Mouse (Mus musculus): ENCODE data around the gene Pirb. TPM values are rescaled to one million over a fixed set of nuclear protein-coding genes. Genes with fewer than 3 reads are reported as not detected.
A peak's percentile ranks its signal among the peaks of the same experiment; 100 is the strongest.

Pirb gene
- polyA plus RNA-seq, 1 experiment from 2014 or later: 0.23 TPM

- peaks cover 21% of the 10 kb centered on the region for H3K36me3 ChIP-seq (ENCODE audit: control insufficient read depth, insufficient read depth, low read length)
These were observed 36.2 kb downstream of the Pirb start for GRCm38 (mm10) chr7:3683908-3684550.

GRCm38 (mm10) chr7:3677342-3677741 is 42.8 kb downstream of the Pirb start, which contains the start of gene Tmc4:
Gene Tmc4 (minus strand): TSS chr7:3677553.
- no peak for ATAC-seq
- Histone ChIP-seq H3K4me1 (ENCODE audit: control insufficient read depth, insufficient read depth, low read length) (no peaks in the 10 kb centered on the region), H3K27me3 (ENCODE audit: control insufficient read depth, insufficient read depth, low read depth, low read length) (no peaks in the 10 kb centered on the region), H3K4me3 (ENCODE audit: low read depth, low read length) (no peak within 1 kb of the TSS), H3K36me3 (ENCODE audit: control insufficient read depth, insufficient read depth, low read length) (0 out of 2 replicates have a peak, but pooled peaks cover 7% of the 10 kb centered on the region), H3K9me3 (replicated peaks; ENCODE audit: control insufficient read depth, low read length, poor library complexity, severe bottlenecking) (no peaks in the 10 kb centered on the region), H3K4me2 (ENCODE audit: low read length) (no peak within 1 kb of the TSS), H3K9ac (ENCODE audit: low read depth, low read length) (no peak within 1 kb of the TSS), H3K27ac (ENCODE audit: low read length) (no peak within 1 kb of the TSS)
- WGBS: 68% methylated on average over 9 of the region's 9 CpGs

More at GRCm38 (mm10) chr7:3683908-3684550, 36.2 kb downstream of the Pirb start:
- H3K27me3 ChIP-seq (ENCODE audit: control insufficient read depth, insufficient read depth, low read depth, low read length): no peaks in the 10 kb centered on the region
- ATAC-seq: peak; percentile 89
- H3K4me3 ChIP-seq (ENCODE audit: low read depth, low read length): no peak overlapping the region
- no peak overlapping the region; the same call in 1 of the 2 replicates for H3K9ac ChIP-seq (ENCODE audit: low read depth, low read length)
- WGBS: 40% methylated on average over 10 of the region's 10 CpGs
- H3K27ac ChIP-seq (ENCODE audit: low read length): peak overlapping the region; percentile 87
- peaks cover 22% of the 10 kb centered on the region for H3K4me1 ChIP-seq (ENCODE audit: control insufficient read depth, insufficient read depth, low read length)
- peak overlapping the region; percentile 4; the same call in 1 of the 2 replicates for H3K4me2 ChIP-seq (ENCODE audit: low read length)
- no peaks in the 10 kb centered on the region for H3K9me3 ChIP-seq (replicated peaks; ENCODE audit: control insufficient read depth, low read length, poor library complexity, severe bottlenecking)

GRCm38 (mm10) chr7:3676371-3676770 is 43.8 kb downstream of the Pirb start:
- 89% methylated on average over 12 of the region's 12 CpGs for WGBS
- Histone ChIP-seq H3K4me3 (ENCODE audit: low read depth, low read length) (no peak overlapping the region), H3K27me3 (ENCODE audit: control insufficient read depth, insufficient read depth, low read depth, low read length) (no peaks in the 10 kb centered on the region), H3K4me2 (ENCODE audit: low read length) (no peak overlapping the region), H3K9ac (ENCODE audit: low read depth, low read length) (no peak overlapping the region), H3K36me3 (ENCODE audit: control insufficient read depth, insufficient read depth, low read length) (0 out of 2 replicates have a peak, but pooled peaks cover 7% of the 10 kb centered on the region), H3K9me3 (replicated peaks; ENCODE audit: control insufficient read depth, low read length, poor library complexity, severe bottlenecking) (no peaks in the 10 kb centered on the region), H3K4me1 (ENCODE audit: control insufficient read depth, insufficient read depth, low read length) (no peaks in the 10 kb centered on the region), H3K27ac (ENCODE audit: low read length) (no peak overlapping the region)
- ATAC-seq: no peak

GRCm38 (mm10) chr7:3675228-3675548 is 45.0 kb downstream of the Pirb start:
- Histone ChIP-seq H3K4me3 (ENCODE audit: low read depth, low read length) (no peak overlapping the region), H3K27me3 (ENCODE audit: control insufficient read depth, insufficient read depth, low read depth, low read length) (no peaks in the 10 kb centered on the region), H3K4me1 (ENCODE audit: control insufficient read depth, insufficient read depth, low read length) (no peaks in the 10 kb centered on the region), H3K9ac (ENCODE audit: low read depth, low read length) (no peak overlapping the region), H3K4me2 (ENCODE audit: low read length) (no peak overlapping the region), H3K27ac (ENCODE audit: low read length) (no peak overlapping the region), H3K36me3 (ENCODE audit: control insufficient read depth, insufficient read depth, low read length) (0 out of 2 replicates have a peak, but pooled peaks cover 7% of the 10 kb centered on the region), H3K9me3 (replicated peaks; ENCODE audit: control insufficient read depth, low read length, poor library complexity, severe bottlenecking) (no peaks in the 10 kb centered on the region)
- 86% methylated on average over 3 of the region's 3 CpGs for WGBS
- peak; percentile 8; the same call in 1 of the 2 replicates for ATAC-seq

GRCm38 (mm10) chr7:3674507-3675227 is 45.5 kb downstream of the Pirb start:
- H3K27ac ChIP-seq (ENCODE audit: low read length): no peak overlapping the region
- no peaks in the 10 kb centered on the region for H3K4me1 ChIP-seq (ENCODE audit: control insufficient read depth, insufficient read depth, low read length)
- no peaks in the 10 kb centered on the region for H3K27me3 ChIP-seq (ENCODE audit: control insufficient read depth, insufficient read depth, low read depth, low read length)
- no peak overlapping the region for H3K9ac ChIP-seq (ENCODE audit: low read depth, low read length)
- 72% methylated on average over 10 of the region's 10 CpGs for WGBS
- H3K9me3 ChIP-seq (replicated peaks; ENCODE audit: control insufficient read depth, low read length, poor library complexity, severe bottlenecking): no peaks in the 10 kb centered on the region
- ATAC-seq: peak; percentile 79
- 0 out of 2 replicates have a peak, but pooled peaks cover 7% of the 10 kb centered on the region for H3K36me3 ChIP-seq (ENCODE audit: control insufficient read depth, insufficient read depth, low read length)
- no peak overlapping the region for H3K4me3 ChIP-seq (ENCODE audit: low read depth, low read length)
- no peak overlapping the region for H3K4me2 ChIP-seq (ENCODE audit: low read length)

- Histone ChIP-seq H3K4me2 (ENCODE audit: low read length) (no peak overlapping the region), H3K27ac (ENCODE audit: low read length) (no peak overlapping the region), H3K9me3 (replicated peaks; ENCODE audit: control insufficient read depth, low read length, poor library complexity, severe bottlenecking) (no peaks in the 10 kb centered on the region), H3K4me3 (ENCODE audit: low read depth, low read length) (no peak overlapping the region), H3K9ac (ENCODE audit: low read depth, low read length) (no peak overlapping the region), H3K27me3 (ENCODE audit: control insufficient read depth, insufficient read depth, low read depth, low read length) (no peaks in the 10 kb centered on the region), H3K4me1 (ENCODE audit: control insufficient read depth, insufficient read depth, low read length) (peaks cover 21% of the 10 kb centered on the region), H3K36me3 (ENCODE audit: control insufficient read depth, insufficient read depth, low read length) (0 out of 2 replicates have a peak, but pooled peaks cover 3% of the 10 kb centered on the region)
- 17% methylated on average over 14 of the region's 14 CpGs for WGBS
- no peak for ATAC-seq
These were observed 53.2 kb downstream of the Pirb start for GRCm38 (mm10) chr7:3666921-3667391.

- Histone ChIP-seq H3K36me3 (ENCODE audit: control insufficient read depth, insufficient read depth, low read length) (peaks cover 6% of the 10 kb centered on the region; the same call in 1 of the 2 replicates), H3K27ac (ENCODE audit: low read length) (peak within 1 kb of the TSS; percentile 82), H3K4me2 (ENCODE audit: low read length) (peak within 1 kb of the TSS; percentile 93), H3K9me3 (replicated peaks; ENCODE audit: control insufficient read depth, low read length, poor library complexity, severe bottlenecking) (no peaks in the 10 kb centered on the region), H3K9ac (ENCODE audit: low read depth, low read length) (peak within 1 kb of the TSS; percentile 78), H3K4me1 (ENCODE audit: control insufficient read depth, insufficient read depth, low read length) (peaks cover 21% of the 10 kb centered on the region), H3K4me3 (ENCODE audit: low read depth, low read length) (peak within 1 kb of the TSS; percentile 79), H3K27me3 (ENCODE audit: control insufficient read depth, insufficient read depth, low read depth, low read length) (no peaks in the 10 kb centered on the region)
- peak; percentile 99 for ATAC-seq
- WGBS: 5% methylated on average over 45 of the region's 45 CpGs
These were observed 54.7 kb downstream of the Pirb start, which contains the start of gene Leng1 for GRCm38 (mm10) chr7:3665215-3666114. Gene Leng1 (minus strand): TSS chr7:3665840.

- Histone ChIP-seq H3K9me3 (replicated peaks; ENCODE audit: control insufficient read depth, low read length, poor library complexity, severe bottlenecking) (no peaks in the 10 kb centered on the region), H3K4me1 (ENCODE audit: control insufficient read depth, insufficient read depth, low read length) (peaks cover 21% of the 10 kb centered on the region), H3K4me3 (ENCODE audit: low read depth, low read length) (peak overlapping the region; percentile 79), H3K4me2 (ENCODE audit: low read length) (peak overlapping the region; percentile 93), H3K27me3 (ENCODE audit: control insufficient read depth, insufficient read depth, low read depth, low read length) (no peaks in the 10 kb centered on the region), H3K9ac (ENCODE audit: low read depth, low read length) (peak overlapping the region; percentile 78), H3K27ac (ENCODE audit: low read length) (peak overlapping the region; percentile 80), H3K36me3 (ENCODE audit: control insufficient read depth, insufficient read depth, low read length) (peaks cover 14% of the 10 kb centered on the region)
- 33% methylated on average over 15 of the region's 15 CpGs for WGBS
- ATAC-seq: peak; percentile 23
These were observed 55.5 kb downstream of the Pirb start for GRCm38 (mm10) chr7:3664524-3665214.
